Mouse (Mus musculus) mouse embryonic stem cell (cell line): ENCODE data around the gene Rmdn2.

Experiments
- in situ Hi-C, 2 experiments: fragments of 300-500 bp; cut with MboI; formaldehyde crosslinking; loops; 1 replicate in 1 of 2; 3 replicates in 1 of 2; pipeline ENCODE4 v1.14.3; 2019 to 2020; ENCODE audit warnings: low sequenced_read_pairs in 2 of 2, low pct_unique_long_range_greater_than_20kb in 1 of 2, mixed read lengths in 1 of 2; ENCODE audit not compliant: unreplicated experiment in 1 of 2

The Rmdn2 gene

DNA sequence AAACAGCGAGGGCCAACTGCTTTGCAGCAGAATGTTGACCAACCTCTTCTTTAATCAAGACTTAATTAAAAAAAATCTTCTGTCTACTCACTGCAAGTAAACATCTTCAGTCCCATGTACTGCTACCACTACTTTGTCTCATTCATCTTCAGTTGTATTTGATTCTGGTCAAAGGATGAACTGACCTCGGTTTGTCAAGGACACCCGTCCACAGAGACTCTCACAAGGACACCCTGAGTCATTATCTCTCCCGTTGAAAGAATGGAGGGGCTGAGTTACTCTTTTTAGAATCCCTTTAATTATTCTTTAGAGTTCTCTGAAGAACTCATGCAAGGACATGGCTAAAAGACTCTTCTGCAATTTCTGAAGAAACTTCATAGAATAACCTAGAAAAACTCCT is at the start of gene Rmdn2:
Gene Rmdn2, plus strand, starts transcription at position 319 of the 400 bp plus-strand sequence.
- in situ Hi-C loops: no loop called here

GRCm38 (mm10) chr17:79563067-79563620 is 48.5 kb upstream of the Rmdn2 start:
- in situ Hi-C loops: no loop called here

DNA sequence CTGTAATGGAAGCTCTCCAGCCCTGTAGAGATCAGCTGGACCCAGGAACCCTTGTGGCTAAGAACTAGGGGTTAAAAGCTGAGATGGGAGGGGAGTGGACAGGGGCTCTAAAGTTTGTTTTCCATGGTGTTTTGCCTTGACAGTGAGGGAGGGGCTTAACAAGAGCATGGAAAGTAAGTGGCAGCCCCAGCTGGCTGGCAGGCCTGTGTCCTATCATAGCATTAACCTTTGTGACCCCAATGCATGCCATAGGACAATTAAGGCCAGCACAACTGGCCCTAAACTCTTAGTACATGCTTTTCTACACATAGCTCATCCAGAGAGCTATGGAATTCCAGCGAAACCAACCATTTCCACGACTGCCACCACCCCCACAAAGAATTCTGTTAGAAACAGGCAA is 47.9 kb upstream of the Rmdn2 start:
- in situ Hi-C loops: no loop called here

- in situ Hi-C loops: no loop called here
Observed at GRCm38 (mm10) chr17:79565241-79565961, 46.3 kb upstream of the Rmdn2 start.

DNA sequence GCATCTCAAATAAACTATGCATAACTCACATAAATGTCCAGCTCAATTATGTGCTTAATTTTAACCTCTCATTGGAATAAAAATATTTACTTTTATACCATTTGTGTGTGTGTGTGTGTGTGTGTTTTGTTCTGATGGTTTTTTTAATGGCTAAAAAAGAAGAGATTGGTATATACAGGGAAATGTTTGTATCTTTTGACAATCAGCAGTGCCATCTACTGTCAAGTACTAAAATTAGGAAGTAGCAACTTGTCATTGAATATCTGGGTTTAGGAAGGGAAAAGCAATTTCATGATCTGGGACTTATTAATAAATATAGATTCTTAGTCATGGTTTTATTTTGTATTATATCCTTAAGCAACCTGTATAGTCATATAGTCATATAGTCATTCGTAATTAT is 43.3 kb upstream of the Rmdn2 start:
- in situ Hi-C loops: no loop called here

- in situ Hi-C loops: loop anchor here in 1 of 2 experiments (25.0 kb wide), 1 partner anchor 616 kb away; no protein-coding TSS in a partner anchor
Observed at GRCm38 (mm10) chr17:79578328-79578727, 33.3 kb upstream of the Rmdn2 start.

GRCm38 (mm10) chr17:79580264-79580920 is 31.3 kb upstream of the Rmdn2 start:
- in situ Hi-C loops: loop anchor here (5.0 to 25.0 kb wide), 3 partner anchors 466 to 618 kb away; no protein-coding TSS in a partner anchor

DNA sequence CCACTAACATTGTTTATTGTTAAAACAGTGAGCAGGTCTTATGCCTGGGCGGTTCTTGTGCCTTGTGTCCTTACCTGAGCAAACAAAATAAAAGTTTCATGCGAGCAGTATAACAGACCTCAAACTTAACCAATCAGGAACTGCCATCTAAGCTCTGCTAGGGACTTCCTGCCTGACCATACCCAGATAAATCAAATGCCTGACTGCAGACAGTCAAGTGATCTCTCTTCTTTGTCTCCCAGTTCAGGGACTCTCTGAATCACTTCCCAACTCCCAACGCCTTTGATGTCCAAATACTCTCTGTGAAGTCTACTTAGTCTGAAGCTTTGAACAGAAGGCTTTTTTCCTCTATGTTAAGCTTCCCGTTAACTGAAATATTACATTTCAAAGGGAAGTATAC is 28.2 kb upstream of the Rmdn2 start:
- in situ Hi-C loops: loop anchor here (5.0 to 25.0 kb wide), 3 partner anchors 469 to 621 kb away; no protein-coding TSS in a partner anchor

GRCm38 (mm10) chr17:79584246-79584800 is 27.3 kb upstream of the Rmdn2 start:
- in situ Hi-C loops: loop anchor here (5.0 to 25.0 kb wide), 3 partner anchors 470 to 622 kb away; no protein-coding TSS in a partner anchor

DNA sequence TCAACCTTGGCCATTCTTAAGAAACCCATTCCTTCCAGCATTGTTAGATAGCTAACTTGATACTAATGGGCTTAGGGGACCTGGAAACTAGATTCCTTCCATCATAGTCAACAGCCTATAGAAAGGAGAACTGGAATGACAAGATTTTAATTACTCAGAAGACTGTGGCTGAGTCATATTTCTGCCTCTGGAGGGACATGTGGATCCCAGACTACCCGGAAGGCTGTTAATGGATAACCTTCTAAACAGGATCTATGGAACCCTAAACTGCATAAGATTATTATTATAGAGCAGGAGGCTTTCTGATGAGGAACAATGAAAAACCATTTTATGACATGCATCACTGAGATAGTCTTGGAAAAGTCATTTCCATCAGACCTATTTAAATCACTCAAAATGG is 21.8 kb upstream of the Rmdn2 start:
- in situ Hi-C loops: loop anchor here in 1 of 2 experiments (10.0 to 25.0 kb wide), 2 partner anchors 475 to 628 kb away; no protein-coding TSS in a partner anchor

DNA sequence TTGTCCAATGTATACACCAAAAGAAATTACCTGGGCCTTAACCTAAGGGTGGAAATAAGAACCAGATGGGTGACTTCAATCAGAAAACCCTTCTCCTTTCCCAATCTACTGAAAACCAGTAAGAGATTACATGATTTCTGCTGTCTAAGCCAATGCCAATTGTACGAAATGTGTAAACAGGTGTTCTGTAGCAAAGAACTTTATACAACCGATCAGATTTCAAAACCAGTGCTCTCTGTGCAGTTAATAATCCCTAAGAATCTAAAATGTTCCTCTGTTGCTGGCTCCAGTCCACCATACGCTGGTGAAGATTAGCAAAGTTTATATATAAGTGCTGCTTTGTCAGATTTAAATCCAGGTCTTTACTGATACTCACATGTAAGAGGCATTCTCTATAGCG is 15.7 kb upstream of the Rmdn2 start:
- in situ Hi-C loops: loop anchor here in 1 of 2 experiments (25.0 kb wide), 1 partner anchor 634 kb away; no protein-coding TSS in a partner anchor

DNA sequence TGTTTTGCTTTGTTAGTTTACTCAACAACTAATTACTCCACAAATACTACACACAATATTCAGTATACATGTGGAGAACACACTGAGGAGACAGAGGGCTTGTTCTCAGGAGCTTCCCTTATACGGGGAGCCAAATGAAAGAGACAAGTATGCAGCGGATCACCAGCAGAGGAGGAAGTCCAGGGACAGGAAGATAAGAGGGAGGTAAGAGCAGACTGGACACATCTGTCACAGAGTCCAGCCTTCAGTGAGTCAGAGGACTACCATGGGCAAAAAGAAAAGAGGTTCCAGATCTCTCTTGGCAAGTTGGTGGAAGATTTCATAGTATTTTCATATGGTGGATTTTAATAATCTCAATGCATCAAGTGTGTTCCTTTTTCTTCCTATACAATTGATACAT is 13.5 kb upstream of the Rmdn2 start:
- in situ Hi-C loops: loop anchor here in 1 of 2 experiments (25.0 kb wide), 1 partner anchor 636 kb away; no protein-coding TSS in a partner anchor

DNA sequence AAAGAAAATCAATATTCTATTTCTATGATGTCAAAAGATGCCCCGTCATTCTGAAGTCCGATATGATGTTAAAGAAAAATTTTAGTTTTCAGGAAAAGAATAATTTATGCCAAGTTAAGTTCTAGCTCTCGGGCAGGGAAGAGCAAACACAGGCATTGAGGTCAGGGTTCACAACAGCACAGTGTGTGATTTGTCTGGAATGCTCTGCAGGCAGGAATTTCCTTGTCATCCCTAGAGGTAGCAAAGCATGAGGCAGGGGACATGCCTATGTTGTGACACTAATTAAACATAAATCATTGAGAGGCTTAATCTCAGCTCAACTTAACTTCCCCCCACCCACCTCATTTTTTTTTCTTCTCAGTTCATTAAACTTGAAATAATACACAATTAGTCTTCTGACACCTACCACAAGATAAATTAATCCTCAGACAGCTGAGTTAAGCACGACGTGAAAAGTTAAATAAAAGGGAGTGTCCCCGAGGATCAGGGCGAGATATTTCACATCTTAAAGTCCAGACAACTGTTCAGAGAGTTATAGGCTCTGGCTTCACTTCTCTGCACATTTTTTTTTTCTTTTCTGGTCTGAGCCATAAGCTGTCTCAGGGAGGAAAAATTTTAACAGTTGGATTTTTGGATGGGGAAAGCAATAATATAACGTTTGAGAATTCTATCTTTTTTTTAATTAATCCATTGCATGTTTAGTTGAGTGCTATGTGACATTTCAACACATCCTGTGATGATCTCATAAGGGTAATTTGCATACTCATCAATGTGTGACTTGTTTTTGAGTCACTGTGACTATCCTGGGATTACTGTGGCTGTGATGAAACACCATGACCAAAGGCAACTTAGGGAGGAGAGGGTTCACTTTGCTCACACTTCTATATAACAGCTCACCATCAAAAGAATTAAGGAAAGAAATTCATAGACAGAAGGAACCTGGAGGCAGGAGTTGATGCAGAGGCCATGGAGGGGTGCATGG is 12.8 kb upstream of the Rmdn2 start:
- in situ Hi-C loops: loop anchor here in 1 of 2 experiments (25.0 kb wide), 1 partner anchor 637 kb away; no protein-coding TSS in a partner anchor

- in situ Hi-C loops: no loop called here
Observed at GRCm38 (mm10) chr17:79600108-79600507, 11.6 kb upstream of the Rmdn2 start.

- in situ Hi-C loops: no loop called here
Observed at GRCm38 (mm10) chr17:79602381-79602780, 9.3 kb upstream of the Rmdn2 start.

- in situ Hi-C loops: no loop called here
Observed at GRCm38 (mm10) chr17:79603427-79603826, 8.2 kb upstream of the Rmdn2 start.

GRCm38 (mm10) chr17:79605794-79606193 is 5.9 kb upstream of the Rmdn2 start:
- in situ Hi-C loops: no loop called here

DNA sequence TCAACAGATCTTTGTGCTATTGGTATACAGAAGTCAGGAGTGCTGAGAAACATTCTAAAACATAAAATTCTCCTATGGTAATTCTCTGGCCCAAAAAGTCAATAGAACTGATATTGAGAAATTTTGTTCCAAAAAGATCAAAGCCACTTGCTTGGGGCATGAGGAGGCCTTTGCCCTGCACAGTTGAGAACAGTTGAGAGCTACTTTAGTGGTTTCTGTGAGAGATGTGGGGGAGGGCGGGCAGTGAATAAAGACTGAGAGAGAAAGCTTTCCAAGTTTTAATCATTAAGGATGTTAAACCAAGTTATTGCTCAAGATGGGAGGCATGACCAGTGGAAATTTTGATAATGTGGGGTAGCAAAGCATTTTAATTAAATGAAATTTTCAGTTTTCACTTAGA is 2.0 kb upstream of the Rmdn2 start:
- in situ Hi-C loops: no loop called here
